Mouse (Mus musculus) megakaryocyte progenitor cell, adult 5-6 weeks (primary cell): ENCODE results near the gene Tacc3. TPM values are rescaled to one million over a fixed set of nuclear protein-coding genes. Genes with fewer than 3 reads are reported as not detected.

Experiments used
- ATAC-seq: replicated peaks from 2 replicates; pipeline ENCODE4 v1.8.0; 2016; ENCODE audit warnings: mild to moderate bottlenecking, moderate TSS enrichment, inconsistent platforms; ENCODE audit not compliant: poor library complexity
- total RNA-seq, 2 experiments: library from RNA; stranded (forward) in 1 of 2; stranded (reverse) in 1 of 2; fragments of 157-497, 149-512 nt in 1 of 2; fragments of 200-1000 nt in 1 of 2; gene quantifications; 2 replicates each; pipeline versions ENCODE4 v1.2.3 to v1.2.4; 2015 to 2017

Tacc3 gene
- total RNA-seq (2015) = 180 and 190 TPM in 2 replicates
- 184 and 199 TPM in 2 replicates for total RNA-seq (2017)

DNA sequence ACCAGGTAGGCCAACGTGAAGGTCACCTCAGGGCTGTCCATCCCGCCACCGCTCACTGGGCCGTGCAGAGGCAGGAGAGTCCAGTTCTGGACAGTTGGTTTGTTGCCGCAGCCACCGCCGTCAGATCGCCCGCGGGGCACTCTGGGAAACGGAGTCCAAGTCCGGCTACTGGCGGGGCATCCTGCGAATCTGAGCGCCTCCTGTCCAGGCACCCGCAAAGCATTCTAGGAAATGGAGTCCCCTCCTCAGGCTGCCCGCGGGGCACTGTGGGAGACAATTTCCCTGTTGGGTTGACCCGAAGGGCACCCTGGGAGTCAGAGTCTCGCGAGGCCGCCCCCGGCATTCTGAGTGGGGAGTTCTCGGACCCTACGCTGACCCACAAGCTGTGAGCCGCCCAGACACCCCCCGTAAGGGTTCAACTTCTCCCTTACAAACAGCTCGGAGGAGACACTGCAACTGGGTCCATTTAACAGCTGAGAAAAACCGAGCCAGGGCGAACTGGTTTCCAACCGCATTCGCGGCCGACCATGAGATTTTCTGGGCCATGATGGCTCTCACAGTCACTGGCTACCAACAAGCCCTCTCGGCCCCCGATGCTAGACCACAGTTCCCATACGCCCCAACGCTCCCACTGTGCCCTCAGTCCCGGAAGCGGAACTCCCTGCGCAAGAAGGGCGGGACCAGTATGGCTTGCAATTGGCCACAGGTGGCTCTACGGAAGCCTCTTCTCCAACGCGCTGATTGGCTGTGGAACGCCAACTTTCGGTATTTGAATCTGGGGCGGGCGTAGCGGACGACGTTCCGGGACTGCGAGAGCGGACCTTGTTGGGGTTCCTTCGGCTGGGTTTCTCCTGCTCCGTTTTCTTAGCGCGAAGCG, at the start of gene Tacc3, which contains the start of gene Tmem129:
TSS of gene Tacc3 (plus strand) at position 342 of the 877 bp plus-strand sequence.
TSS of gene Tmem129 (minus strand) at position 630 of the 877 bp plus-strand sequence.
- peak; percentile 83 for ATAC-seq

GRCm38 (mm10) chr5:33609226-33609625, 48.7 kb upstream of the Tacc3 start:
- ATAC-seq = no peak

GRCm38 (mm10) chr5:33611795-33612194, 46.1 kb upstream of the Tacc3 start:
- no peak for ATAC-seq

- no peak for ATAC-seq
Observed at GRCm38 (mm10) chr5:33614391-33614790, 43.5 kb upstream of the Tacc3 start.

DNA sequence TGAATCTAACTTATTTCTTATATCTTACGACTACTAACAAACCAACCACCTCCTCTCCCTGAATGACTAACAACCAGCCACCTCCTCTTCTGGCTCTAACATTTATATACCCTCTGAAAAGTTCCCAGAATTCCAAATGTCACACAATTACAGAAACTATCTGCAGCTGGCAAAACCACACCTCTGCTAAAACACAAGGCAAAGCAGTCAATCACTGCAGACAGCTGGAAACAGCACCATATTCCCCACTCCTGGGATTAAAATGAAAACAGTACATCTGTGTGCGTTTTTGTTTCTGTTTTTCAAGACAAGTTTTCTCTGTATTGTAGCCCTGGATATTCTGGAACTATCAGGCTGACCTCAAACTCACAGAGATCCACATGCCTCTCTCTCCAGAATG, 35.3 kb upstream of the Tacc3 start:
- ATAC-seq = no peak

GRCm38 (mm10) chr5:33623766-33624165, 34.2 kb upstream of the Tacc3 start:
- ATAC-seq = no peak

GRCm38 (mm10) chr5:33627968-33628367, 30.0 kb upstream of the Tacc3 start:
- no peak for ATAC-seq

- ATAC-seq = peak; percentile 12
Observed at GRCm38 (mm10) chr5:33628820-33629300, 29.1 kb upstream of the Tacc3 start.

DNA sequence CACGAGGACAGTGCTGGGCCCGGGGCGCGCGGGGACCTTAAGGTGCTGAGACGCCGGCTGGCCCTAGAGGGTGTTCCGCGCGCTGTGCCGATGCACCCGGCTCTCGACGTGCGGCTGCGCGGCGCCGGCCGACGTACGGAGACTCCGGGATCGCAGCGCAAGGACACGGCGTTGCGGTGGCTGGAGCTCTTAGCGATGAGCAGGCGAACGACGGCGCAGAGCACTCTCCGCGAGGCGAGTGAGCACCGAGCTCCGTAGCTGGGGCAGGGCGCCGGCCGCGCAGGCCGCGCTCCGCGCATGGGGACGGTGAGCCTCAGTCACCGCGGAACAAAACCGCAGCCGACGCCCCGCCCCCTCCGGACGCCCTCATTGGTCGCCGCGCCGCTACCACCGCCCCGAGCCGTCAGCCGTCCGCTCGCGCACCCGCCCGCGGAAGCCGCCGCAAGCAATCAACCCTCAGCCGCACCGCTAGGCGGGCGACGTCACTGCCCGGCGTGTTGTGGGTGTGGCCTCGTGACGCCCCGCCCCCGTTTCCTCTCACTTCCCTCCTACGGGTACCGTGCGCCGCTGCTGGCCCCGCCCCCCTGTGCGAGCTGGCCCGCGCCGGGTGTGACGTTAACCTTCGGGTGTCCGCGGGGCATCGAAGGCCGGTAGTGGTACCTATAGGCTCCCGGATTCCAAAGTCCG, 28.5 kb upstream of the Tacc3 start, which contains the start of the genes Fam53a and Gm9903:
TSS of gene Fam53a (minus strand) at position 335 of the 687 bp plus-strand sequence.
TSS of gene Gm9903 (plus strand) at position 625 of the 687 bp plus-strand sequence.
- ATAC-seq = peak; percentile 92

DNA sequence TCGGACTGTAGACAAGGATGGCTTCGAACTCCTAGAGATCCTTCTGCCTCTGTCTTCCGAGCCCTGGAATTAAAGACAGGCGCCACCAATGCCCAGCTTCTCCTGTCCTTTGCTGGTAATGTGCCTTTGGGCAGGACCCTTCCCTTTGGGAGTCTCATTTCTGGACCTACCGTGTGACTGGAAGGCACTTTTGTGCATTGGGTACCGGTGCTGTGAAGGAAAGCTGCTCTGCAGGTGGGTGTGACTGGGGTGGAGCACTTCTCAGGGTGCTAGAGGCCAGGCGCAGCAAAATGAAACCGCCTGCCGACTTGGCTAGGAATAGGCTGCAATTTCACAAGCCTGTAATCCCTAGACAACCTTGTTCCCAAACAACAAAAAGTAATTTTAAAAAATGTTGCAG, 27.9 kb upstream of the Tacc3 start:
- peak; percentile 33 for ATAC-seq

DNA sequence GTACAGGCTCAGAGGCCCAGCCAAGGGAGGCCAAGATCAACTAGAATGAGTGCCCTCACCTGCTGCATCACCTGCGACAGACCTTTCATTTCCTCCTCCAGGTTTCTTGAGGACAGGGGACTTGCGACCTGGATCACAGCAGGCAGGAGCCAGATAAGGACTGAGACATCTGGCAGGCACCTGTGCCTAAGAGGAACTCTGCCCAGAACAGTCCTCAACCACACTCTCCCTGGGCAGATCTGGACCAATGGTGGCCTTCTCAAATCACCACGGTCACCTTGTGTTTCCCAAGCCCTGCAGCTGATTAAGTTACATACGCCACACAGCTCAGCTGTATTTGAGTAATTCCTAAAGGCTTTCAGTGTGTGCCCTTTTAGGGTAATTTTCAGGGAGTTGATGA, 27.3 kb upstream of the Tacc3 start:
- ATAC-seq = no peak

DNA sequence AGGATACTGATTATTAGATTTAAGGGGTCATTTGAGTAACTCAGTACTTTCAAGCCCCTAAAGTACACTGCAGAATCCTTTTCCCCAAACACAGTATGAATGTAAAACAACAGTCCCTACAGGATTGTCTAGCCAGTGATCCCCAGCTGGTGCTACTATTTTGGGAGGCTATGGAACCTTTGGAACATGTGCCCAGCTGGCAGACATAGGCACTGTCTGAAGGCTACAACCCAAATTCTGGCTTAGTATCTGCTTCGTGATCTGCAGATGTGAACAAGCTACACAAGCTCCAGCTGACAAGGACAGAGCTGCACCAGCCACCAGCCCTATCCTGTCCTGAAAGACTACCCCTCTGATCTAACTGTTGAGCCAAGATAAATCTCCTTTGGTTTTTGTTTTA, 25.4 kb upstream of the Tacc3 start:
- no peak for ATAC-seq

DNA sequence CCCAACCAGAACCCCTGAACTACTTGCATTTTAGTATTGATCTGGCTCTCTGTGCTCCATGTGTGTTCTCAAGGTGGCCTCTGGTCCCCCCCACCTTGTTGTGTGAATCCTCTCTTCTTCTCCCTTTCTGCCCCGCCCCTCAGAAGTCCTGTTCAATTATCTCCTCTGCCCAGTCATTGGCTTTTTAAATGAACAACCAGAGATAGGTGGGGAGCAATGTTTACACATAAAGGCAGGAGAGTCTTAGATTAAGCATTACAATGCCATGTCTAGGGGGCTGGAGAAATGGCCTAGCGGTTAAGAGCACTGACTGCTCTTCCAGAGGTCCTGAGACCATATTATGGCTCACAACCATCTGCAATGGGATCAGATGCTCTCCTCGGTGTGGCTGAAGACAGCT, 22.6 kb upstream of the Tacc3 start:
- peak; percentile 67 for ATAC-seq

DNA sequence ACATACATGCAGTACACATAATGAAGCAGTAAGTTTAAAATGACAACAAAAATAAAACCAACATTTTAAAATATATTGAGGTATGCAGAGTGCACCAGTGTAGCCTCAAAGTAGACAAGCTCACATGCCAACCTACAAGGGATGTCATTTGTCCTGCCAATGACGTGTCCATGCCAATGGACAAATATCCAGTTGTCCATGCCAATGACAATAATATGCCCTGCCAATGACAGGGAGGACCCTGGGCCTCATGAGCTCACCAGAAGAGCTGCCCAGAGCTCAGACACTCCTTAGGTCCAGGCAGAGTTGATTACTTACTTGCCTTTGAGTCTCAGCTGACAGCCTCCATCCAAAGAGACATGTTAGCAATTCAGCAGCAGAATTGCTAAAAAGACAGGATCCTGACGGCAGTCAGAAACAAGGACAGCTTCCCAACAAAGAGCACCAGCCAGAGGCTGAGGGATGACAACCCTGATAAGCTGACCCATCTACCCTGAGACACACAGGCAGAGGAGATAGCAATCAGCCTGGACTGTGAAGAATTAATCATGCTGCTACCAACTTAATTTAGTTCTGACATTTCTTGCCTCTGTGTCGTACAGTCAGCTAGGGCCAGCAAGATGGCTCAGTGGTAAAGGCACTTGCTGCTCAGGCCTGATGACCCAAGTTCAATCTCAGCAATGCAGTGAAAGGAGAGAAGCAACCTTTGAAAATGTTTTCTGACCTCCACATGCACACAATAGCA, 20.1 kb upstream of the Tacc3 start:
- no peak for ATAC-seq

DNA sequence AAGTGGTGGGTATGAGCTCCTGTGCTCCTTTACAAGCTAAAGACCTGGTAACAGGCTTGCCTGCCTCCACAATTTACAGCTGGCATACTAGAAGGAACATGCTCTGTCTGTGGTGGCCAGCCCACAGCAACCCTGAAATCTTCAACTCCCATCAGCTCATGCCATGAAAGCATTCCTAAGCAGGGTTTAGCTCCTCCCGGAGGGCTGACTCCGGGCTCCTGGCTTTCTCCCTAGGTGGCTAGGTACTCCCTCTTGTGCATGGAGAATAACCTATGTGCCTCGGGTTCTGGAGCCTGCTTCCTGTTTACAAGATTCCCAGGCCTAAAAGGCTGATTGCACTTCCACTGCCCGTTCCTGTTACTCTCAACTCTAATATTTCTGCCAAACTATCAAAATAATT, 19.1 kb upstream of the Tacc3 start:
- ATAC-seq = no peak

DNA sequence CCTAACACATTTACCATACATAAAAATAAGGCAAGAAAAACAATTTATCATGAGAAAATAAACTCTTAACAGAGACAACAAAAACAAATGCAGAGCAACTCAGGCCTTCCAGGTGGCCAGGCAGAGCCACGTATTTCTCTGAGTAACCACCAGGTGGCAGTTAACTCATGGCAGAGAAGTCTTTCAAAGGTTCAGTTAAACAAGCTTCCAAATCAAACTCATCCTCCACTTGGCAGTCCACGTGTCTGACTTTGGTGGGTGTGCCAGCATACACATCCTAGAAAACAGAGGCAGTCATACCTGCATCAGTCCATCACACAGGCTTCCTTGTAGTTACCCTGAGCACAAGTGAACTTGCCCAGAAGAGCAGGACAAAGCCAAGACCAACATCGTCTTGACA, 17.3 kb upstream of the Tacc3 start:
- ATAC-seq = peak; percentile 86

DNA sequence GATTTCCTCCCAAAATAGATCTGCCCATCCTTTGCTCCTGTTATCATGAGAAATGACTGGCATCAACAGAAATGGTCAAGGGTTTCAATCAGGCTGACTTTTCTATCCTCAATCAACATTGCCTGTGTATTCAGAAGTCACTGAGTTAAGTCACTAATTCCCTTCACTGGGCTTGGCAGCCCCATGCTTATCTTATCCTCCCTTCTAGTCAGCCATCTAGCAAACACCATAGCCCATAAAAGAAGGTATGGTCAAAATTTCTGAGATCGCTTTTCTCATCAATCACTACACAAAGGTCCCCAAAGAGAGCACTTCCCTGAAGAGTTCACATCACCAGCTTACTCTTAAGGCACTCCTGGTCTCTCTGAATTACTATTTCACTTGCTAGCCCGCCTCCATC, 6.9 kb upstream of the Tacc3 start:
- ATAC-seq = no peak

- no peak for ATAC-seq
Observed at GRCm38 (mm10) chr5:33651541-33651920, 6.4 kb upstream of the Tacc3 start.

GRCm38 (mm10) chr5:33651921-33652782, 5.8 kb upstream of the Tacc3 start, which contains the start of gene Slbp:
TSS of gene Slbp (minus strand) at chr5:33652574.
- peak; percentile 84 for ATAC-seq

- ATAC-seq = no peak
Observed at GRCm38 (mm10) chr5:33652783-33653173, 5.2 kb upstream of the Tacc3 start.
